Mouse (Mus musculus): ENCODE measurements at regions not wholly inside any gene's neighbourhood (a gene's known extent, or its start where the extent isn't known, plus 50 kb on each side); places are given as distances from the start of the nearest gene placed in this dataset.

- Histone ChIP-seq H3K27me3 (ENCODE audit: control insufficient read depth, insufficient read depth, low read length) (no peaks in the 10 kb centered on the region), H3K4me3 (ENCODE audit: low read depth, low read length) (no peak overlapping the region), H3K36me3 (ENCODE audit: control insufficient read depth, insufficient read depth, low read length) (no peaks in the 10 kb centered on the region), H3K4me1 (ENCODE audit: control insufficient read depth, insufficient read depth, insufficient read length, low read length) (peaks cover 2% of the 10 kb centered on the region; the same call in 1 of the 2 replicates), H3K27ac (ENCODE audit: insufficient read depth, low read depth, low read length) (no peak overlapping the region)
- TF ChIP-seq POLR2A (IDR thresholded peaks at IDR 0.05; ENCODE audit: low read depth, low read length): no peak
- no peak for TF ChIP-seq CTCF (IDR thresholded peaks at IDR 0.05; ENCODE audit: extremely low read depth, insufficient read length, insufficient replicate concordance, low read depth, low read length)
- 75% methylated on average over 1 of the region's 1 CpGs for WGBS
Measured at GRCm38 (mm10) chr10:39290245-39290644, 78.4 kb upstream of the Fyn start.

DNA sequence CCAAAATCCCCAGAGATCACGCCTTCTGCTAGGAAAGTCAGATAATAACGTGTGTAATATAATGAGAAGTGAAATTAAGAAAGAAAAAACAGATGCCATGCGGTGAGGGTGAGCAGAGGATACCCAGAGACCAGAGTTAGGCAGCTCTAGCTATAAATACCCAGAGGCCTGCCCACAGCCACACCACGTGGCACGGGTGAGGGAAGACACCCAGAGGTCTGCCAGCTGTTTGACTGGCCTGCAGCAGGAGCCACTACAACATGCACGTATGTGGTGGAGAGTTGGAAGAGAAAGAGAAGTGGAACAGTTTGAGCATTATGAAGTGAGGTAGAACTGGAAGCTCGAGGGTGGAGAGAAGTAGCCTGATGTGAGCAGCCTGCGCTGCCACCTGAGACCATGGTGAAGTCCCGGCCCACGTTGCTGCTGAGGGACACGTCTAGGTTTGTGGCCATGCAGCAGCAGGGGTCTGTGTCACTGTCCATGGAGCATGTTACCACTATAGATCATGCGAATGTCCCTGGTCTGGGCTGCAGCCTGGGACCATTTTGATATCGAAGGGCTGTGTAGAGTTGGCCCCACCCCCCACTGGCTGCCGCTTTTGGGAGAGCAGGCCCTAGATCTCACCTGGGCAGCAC lies 88.2 kb upstream of the Fyn start:
- WGBS: 78% methylated on average over 14 of the region's 14 CpGs

DNA sequence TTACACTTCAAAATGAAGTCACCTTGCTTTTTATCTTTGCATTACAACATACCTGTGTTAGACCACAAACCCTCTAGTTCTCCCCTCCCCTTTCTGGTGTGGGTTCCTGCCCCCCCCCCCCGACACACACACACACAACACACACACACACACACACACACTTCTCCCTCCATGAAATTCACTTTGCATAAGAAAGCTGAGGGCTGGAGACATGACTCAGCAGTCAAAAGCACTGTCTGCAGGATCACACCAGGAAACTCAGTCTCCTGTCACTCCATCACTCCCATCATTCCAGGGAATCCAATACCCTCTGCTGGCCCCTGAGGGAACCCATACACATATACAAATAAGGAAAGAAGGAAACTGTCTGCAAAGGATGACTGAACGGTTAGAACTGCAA lies 94.5 kb upstream of the Fyn start:
- Histone ChIP-seq H3K4me3 (ENCODE audit: low read depth, low read length) (no peak overlapping the region), H3K4me1 (ENCODE audit: control insufficient read depth, insufficient read depth, insufficient read length, low read length) (no peaks in the 10 kb centered on the region), H3K27ac (ENCODE audit: insufficient read depth, low read depth, low read length) (no peak overlapping the region), H3K36me3 (ENCODE audit: control insufficient read depth, insufficient read depth, low read length) (no peaks in the 10 kb centered on the region), H3K27me3 (ENCODE audit: control insufficient read depth, insufficient read depth, low read length) (no peaks in the 10 kb centered on the region)
- WGBS: 31% methylated on average over 2 of the region's 2 CpGs
- no peak for TF ChIP-seq CTCF (IDR thresholded peaks at IDR 0.05; ENCODE audit: extremely low read depth, insufficient read length, insufficient replicate concordance, low read depth, low read length)
- no peak for TF ChIP-seq POLR2A (IDR thresholded peaks at IDR 0.05; ENCODE audit: low read depth, low read length)

More for the DNA sequence above, 88.2 kb upstream of the Fyn start:
- no peaks in the 10 kb centered on the region for H3K27me3 ChIP-seq (ENCODE audit: control insufficient read depth, insufficient read depth, low read length)
- no peak for TF ChIP-seq POLR2A (IDR thresholded peaks at IDR 0.05; ENCODE audit: low read depth, low read length)
- TF ChIP-seq CTCF (IDR thresholded peaks at IDR 0.05; ENCODE audit: extremely low read depth, insufficient read length, insufficient replicate concordance, low read depth, low read length): no peak
- H3K27ac ChIP-seq (ENCODE audit: insufficient read depth, low read depth, low read length): no peak overlapping the region
- H3K4me3 ChIP-seq (ENCODE audit: low read depth, low read length): no peak overlapping the region
- no peaks in the 10 kb centered on the region for H3K36me3 ChIP-seq (ENCODE audit: control insufficient read depth, insufficient read depth, low read length)
- H3K4me1 ChIP-seq (ENCODE audit: control insufficient read depth, insufficient read depth, insufficient read length, low read length): 0 out of 2 replicates have a peak, but pooled peaks cover 2% of the 10 kb centered on the region

- Histone ChIP-seq H3K36me3 (ENCODE audit: control insufficient read depth, insufficient read depth, low read length) (no peaks in the 10 kb centered on the region), H3K4me1 (ENCODE audit: control insufficient read depth, insufficient read depth, insufficient read length, low read length) (no peaks in the 10 kb centered on the region), H3K27ac (ENCODE audit: insufficient read depth, low read depth, low read length) (no peak overlapping the region), H3K4me3 (ENCODE audit: low read depth, low read length) (no peak overlapping the region), H3K27me3 (ENCODE audit: control insufficient read depth, insufficient read depth, low read length) (no peaks in the 10 kb centered on the region)
- WGBS: 60% methylated on average over 4 of the region's 4 CpGs
- no peak for TF ChIP-seq POLR2A (IDR thresholded peaks at IDR 0.05; ENCODE audit: low read depth, low read length)
- no peak for TF ChIP-seq CTCF (IDR thresholded peaks at IDR 0.05; ENCODE audit: extremely low read depth, insufficient read length, insufficient replicate concordance, low read depth, low read length)
Measured at GRCm38 (mm10) chr10:39273426-39273825, 95.2 kb upstream of the Fyn start.

- H3K27me3 ChIP-seq (ENCODE audit: control insufficient read depth, insufficient read depth, low read length): no peaks in the 10 kb centered on the region
- no peak overlapping the region for H3K27ac ChIP-seq (ENCODE audit: insufficient read depth, low read depth, low read length)
- WGBS: 82% methylated on average over 6 of the region's 6 CpGs
- H3K4me3 ChIP-seq (ENCODE audit: low read depth, low read length): no peak overlapping the region
- TF ChIP-seq CTCF (IDR thresholded peaks at IDR 0.05; ENCODE audit: extremely low read depth, insufficient read length, insufficient replicate concordance, low read depth, low read length): no peak
- no peaks in the 10 kb centered on the region for H3K36me3 ChIP-seq (ENCODE audit: control insufficient read depth, insufficient read depth, low read length)
- no peaks in the 10 kb centered on the region for H3K4me1 ChIP-seq (ENCODE audit: control insufficient read depth, insufficient read depth, insufficient read length, low read length)
Measured at GRCm38 (mm10) chr10:39272387-39272949, 96.2 kb upstream of the Fyn start.

- Histone ChIP-seq H3K27me3 (ENCODE audit: control insufficient read depth, insufficient read depth, low read length) (no peaks in the 10 kb centered on the region), H3K36me3 (ENCODE audit: control insufficient read depth, insufficient read depth, low read length) (no peaks in the 10 kb centered on the region), H3K4me3 (ENCODE audit: low read depth, low read length) (no peak overlapping the region), H3K27ac (ENCODE audit: insufficient read depth, low read depth, low read length) (no peak overlapping the region), H3K4me1 (ENCODE audit: control insufficient read depth, insufficient read depth, insufficient read length, low read length) (no peaks in the 10 kb centered on the region)
- WGBS: 83% methylated on average over 3 of the region's 3 CpGs
- TF ChIP-seq POLR2A (IDR thresholded peaks at IDR 0.05; ENCODE audit: low read depth, low read length) (no peak), CTCF (IDR thresholded peaks at IDR 0.05; ENCODE audit: extremely low read depth, insufficient read length, insufficient replicate concordance, low read depth, low read length) (no peak)
Measured at GRCm38 (mm10) chr10:39270406-39270805, 98.2 kb upstream of the Fyn start.

DNA sequence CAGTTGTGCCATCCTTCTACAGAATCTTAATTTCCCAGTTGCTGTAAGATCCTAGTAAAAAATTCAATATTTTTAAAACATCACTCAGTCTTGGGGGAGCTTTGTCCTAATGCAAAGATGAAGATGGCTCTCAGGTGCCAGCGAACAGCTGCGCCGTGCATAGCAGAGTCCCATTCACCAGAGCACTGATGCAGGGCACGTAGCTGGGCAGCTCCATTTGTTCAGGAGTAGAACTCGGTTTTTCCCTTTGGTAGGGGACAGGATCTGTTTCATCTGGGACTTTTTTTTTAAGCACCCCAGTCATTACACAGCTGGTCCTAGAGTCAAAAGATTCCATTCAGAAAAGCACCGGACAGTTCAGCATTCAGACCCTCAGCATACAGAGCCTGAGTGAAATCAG lies 101.4 kb upstream of the Fyn start:
- Histone ChIP-seq H3K4me1 (ENCODE audit: control insufficient read depth, insufficient read depth, insufficient read length, low read length) (no peaks in the 10 kb centered on the region), H3K36me3 (ENCODE audit: control insufficient read depth, insufficient read depth, low read length) (no peaks in the 10 kb centered on the region), H3K4me3 (ENCODE audit: low read depth, low read length) (no peak overlapping the region), H3K27ac (ENCODE audit: insufficient read depth, low read depth, low read length) (no peak overlapping the region), H3K27me3 (ENCODE audit: control insufficient read depth, insufficient read depth, low read length) (no peaks in the 10 kb centered on the region)
- TF ChIP-seq POLR2A (IDR thresholded peaks at IDR 0.05; ENCODE audit: low read depth, low read length): no peak
- no peak for TF ChIP-seq CTCF (IDR thresholded peaks at IDR 0.05; ENCODE audit: extremely low read depth, insufficient read length, insufficient replicate concordance, low read depth, low read length)
- 90% methylated on average over 6 of the region's 6 CpGs for WGBS

Data from small intestine, adult 2 months (tissue).